Mouse (Mus musculus) E14TG2a.4 (cell line): ENCODE results near the gene Hspg2.

ENCODE experiments used
- H3K27me3 ChIP-seq: 2 replicates; pipeline ENCODE4 v1.6.1; 2014; ENCODE audit warnings: low read length, control low read depth; ENCODE audit not compliant: insufficient read depth
- H3K36me3 ChIP-seq: 2 replicates; pipeline ENCODE4 v1.6.1; 2014; ENCODE audit warnings: low read length, control low read depth; ENCODE audit not compliant: insufficient read depth
- H3K4me1 ChIP-seq: replicated peaks from 2 replicates; pipeline ENCODE4 v1.6.1; 2014; ENCODE audit warnings: low read depth, low read length, control low read depth
- H3K4me3 ChIP-seq: replicated peaks from 2 replicates; pipeline ENCODE4 v1.5.1; 2014; ENCODE audit warnings: mild to moderate bottlenecking, low read length
- H3K9me3 ChIP-seq: 2 replicates; pipeline ENCODE4 v1.6.1; 2014; ENCODE audit warnings: low read length, control low read depth
- CTCF ChIP-seq: conservative IDR thresholded peaks from 2 replicates; pipeline ENCODE4 v1.5.1; 2014; ENCODE audit warnings: low read length
- NANOG ChIP-seq: IDR thresholded peaks from 2 replicates; pipeline ENCODE4 v1.6.1; 2014; ENCODE audit warnings: borderline replicate concordance, low read length, mixed read lengths
- POU5F1 ChIP-seq: IDR thresholded peaks from 2 replicates; pipeline ENCODE4 v1.6.1; 2014; ENCODE audit warnings: low read length, borderline replicate concordance

Gene Hspg2

GRCm38 (mm10) chr4:137481381-137482030 is 12.9 kb downstream of the Hspg2 start:
- TF ChIP-seq NANOG = no peak
- no peak for TF ChIP-seq POU5F1
- TF ChIP-seq CTCF = no peak
- peak overlapping the region; percentile 71 for H3K4me3 ChIP-seq
- no peaks in the 10 kb centered on the region for H3K9me3 ChIP-seq
- H3K27me3 ChIP-seq = no peaks in the 10 kb centered on the region
- H3K4me1 ChIP-seq = peaks cover 98% of the 10 kb centered on the region
- H3K36me3 ChIP-seq = peaks cover 50% of the 10 kb centered on the region

- Histone ChIP-seq H3K9me3 (no peaks in the 10 kb centered on the region), H3K4me3 (no peak overlapping the region), H3K27me3 (no peaks in the 10 kb centered on the region), H3K36me3 (peaks cover 47% of the 10 kb centered on the region), H3K4me1 (peaks cover 98% of the 10 kb centered on the region)
- TF ChIP-seq NANOG = no peak
- no peak for TF ChIP-seq CTCF
- TF ChIP-seq POU5F1 = no peak
Observed at GRCm38 (mm10) chr4:137483871-137484270, 15.3 kb downstream of the Hspg2 start.

- Histone ChIP-seq H3K27me3 (no peaks in the 10 kb centered on the region), H3K4me3 (no peak overlapping the region), H3K36me3 (peaks cover 41% of the 10 kb centered on the region), H3K4me1 (peaks cover 98% of the 10 kb centered on the region), H3K9me3 (no peaks in the 10 kb centered on the region)
- TF ChIP-seq CTCF = no peak
- TF ChIP-seq NANOG = no peak
- no peak for TF ChIP-seq POU5F1
Observed at GRCm38 (mm10) chr4:137484586-137484985, 16.0 kb downstream of the Hspg2 start.

GRCm38 (mm10) chr4:137485258-137485960 is 16.8 kb downstream of the Hspg2 start:
- Histone ChIP-seq H3K4me3 (0 out of 2 replicates have a peak overlapping the region, but pooled peaks have one; percentile 17), H3K9me3 (no peaks in the 10 kb centered on the region), H3K36me3 (peaks cover 47% of the 10 kb centered on the region), H3K4me1 (peaks cover 98% of the 10 kb centered on the region), H3K27me3 (no peaks in the 10 kb centered on the region)
- no peak for TF ChIP-seq NANOG
- TF ChIP-seq CTCF = no peak
- TF ChIP-seq POU5F1 = no peak

- H3K4me1 ChIP-seq = peaks cover 94% of the 10 kb centered on the region
- peaks cover 45% of the 10 kb centered on the region for H3K36me3 ChIP-seq
- no peaks in the 10 kb centered on the region for H3K27me3 ChIP-seq
- no peaks in the 10 kb centered on the region for H3K9me3 ChIP-seq
- TF ChIP-seq NANOG (no peak), POU5F1 (no peak), CTCF (no peak)
- H3K4me3 ChIP-seq = 0 out of 2 replicates have a peak overlapping the region, but pooled peaks have one; percentile 17
Observed at GRCm38 (mm10) chr4:137486081-137487014, 17.8 kb downstream of the Hspg2 start.

GRCm38 (mm10) chr4:137487286-137488000 is 18.9 kb downstream of the Hspg2 start:
- H3K4me3 ChIP-seq = peak overlapping the region; percentile 57
- peaks cover 90% of the 10 kb centered on the region for H3K4me1 ChIP-seq
- TF ChIP-seq POU5F1 (no peak), NANOG (no peak), CTCF (no peak)
- H3K36me3 ChIP-seq = peaks cover 48% of the 10 kb centered on the region
- no peaks in the 10 kb centered on the region for H3K27me3 ChIP-seq
- H3K9me3 ChIP-seq = no peaks in the 10 kb centered on the region

GRCm38 (mm10) chr4:137488038-137488437 is 19.5 kb downstream of the Hspg2 start:
- peak overlapping the region; percentile 57 for H3K4me3 ChIP-seq
- H3K4me1 ChIP-seq = peaks cover 91% of the 10 kb centered on the region
- H3K9me3 ChIP-seq = no peaks in the 10 kb centered on the region
- peaks cover 49% of the 10 kb centered on the region for H3K36me3 ChIP-seq
- no peaks in the 10 kb centered on the region for H3K27me3 ChIP-seq
- TF ChIP-seq POU5F1 (no peak), CTCF (no peak), NANOG (no peak)
